Mouse (Mus musculus): Measurements from ENCODE around the gene Gpr152. TPM values are rescaled to one million over a fixed set of nuclear protein-coding genes. Genes with fewer than 3 reads are reported as not detected.

Gpr152 gene
- polyA plus RNA-seq, 1 experiment from 2014 or later, result 0.05 TPM

DNA sequence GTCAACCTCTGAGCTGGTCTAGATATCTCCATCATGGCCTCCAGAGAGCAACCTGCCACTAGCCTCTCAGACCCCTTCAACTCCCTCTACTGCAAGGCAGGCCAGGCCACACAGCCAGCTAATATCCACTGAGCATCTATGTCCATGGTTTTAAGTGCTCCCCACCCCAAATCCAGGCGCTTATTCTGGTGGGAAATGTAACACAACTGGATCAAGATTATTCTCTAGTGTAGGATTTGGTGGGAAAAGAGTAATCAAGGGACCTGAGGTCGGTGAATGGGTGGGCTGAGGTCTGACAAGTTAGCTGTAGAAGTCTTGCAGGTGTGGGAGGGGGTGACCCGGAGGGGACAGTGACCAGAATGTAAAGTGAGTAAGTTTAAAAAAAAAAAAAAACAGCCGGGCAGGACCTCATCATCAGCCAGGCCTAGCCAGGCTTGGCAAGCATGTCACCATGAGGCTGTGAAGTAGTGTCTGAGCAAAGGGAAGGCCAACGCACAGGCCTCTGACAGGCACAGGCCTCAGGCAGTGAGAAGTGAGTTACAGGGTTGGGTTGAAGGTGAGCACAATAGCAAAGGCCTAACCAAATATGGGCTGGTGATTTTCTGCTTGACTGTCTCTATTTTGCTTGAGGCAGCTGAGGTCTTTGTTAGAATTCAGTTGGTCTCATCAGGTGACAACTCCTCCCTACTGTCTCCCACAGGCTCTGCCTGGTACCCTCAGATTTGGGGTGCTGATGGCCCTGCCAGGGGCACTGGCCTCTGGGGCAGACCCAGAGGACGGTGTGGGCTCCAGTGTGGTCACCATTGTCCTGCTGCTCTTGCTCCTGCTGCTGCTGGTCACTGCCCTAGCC is 15.9 kb downstream of the Gpr152 start:
- 68% methylated on average over 6 of the region's 6 CpGs for WGBS
- no peaks in the 10 kb centered on the region for H3K9me3 ChIP-seq (replicated peaks)
- peak overlapping the region; percentile 60 for H3K27ac ChIP-seq
- H3K27me3 ChIP-seq, result no peaks in the 10 kb centered on the region
- no peak overlapping the region for H3K4me3 ChIP-seq
- no peak overlapping the region for H3K9ac ChIP-seq
- peaks cover 71% of the 10 kb centered on the region for H3K36me3 ChIP-seq
- no peak overlapping the region for H3K4me2 ChIP-seq (replicated peaks)
- ATAC-seq (ENCODE audit: low FRiP score), result no peak
- peaks cover 5% of the 10 kb centered on the region; the same call in 1 of the 2 replicates for H3K4me1 ChIP-seq

GRCm38 (mm10) chr19:4156073-4156579 is 16.5 kb downstream of the Gpr152 start:
- Histone ChIP-seq H3K4me1 (peaks cover 3% of the 10 kb centered on the region; the same call in 1 of the 2 replicates), H3K4me2 (replicated peaks) (no peak overlapping the region), H3K9ac (no peak overlapping the region), H3K27me3 (no peaks in the 10 kb centered on the region), H3K4me3 (no peak overlapping the region), H3K27ac (peak overlapping the region; percentile 60), H3K9me3 (replicated peaks) (no peaks in the 10 kb centered on the region), H3K36me3 (peaks cover 71% of the 10 kb centered on the region)
- ATAC-seq (ENCODE audit: low FRiP score), result no peak
- 69% methylated on average over 20 of the region's 20 CpGs for whole genome bisulfite sequencing

GRCm38 (mm10) chr19:4156771-4157170 is 17.2 kb downstream of the Gpr152 start:
- no peak overlapping the region for H3K27ac ChIP-seq
- H3K36me3 ChIP-seq, result peaks cover 71% of the 10 kb centered on the region
- WGBS, result 87% methylated on average over 12 of the region's 12 CpGs
- no peaks in the 10 kb centered on the region for H3K9me3 ChIP-seq (replicated peaks)
- H3K4me3 ChIP-seq, result no peak overlapping the region
- no peaks in the 10 kb centered on the region for H3K27me3 ChIP-seq
- H3K4me1 ChIP-seq, result peaks cover 3% of the 10 kb centered on the region; the same call in 1 of the 2 replicates
- no peak overlapping the region for H3K4me2 ChIP-seq (replicated peaks)
- no peak overlapping the region for H3K9ac ChIP-seq
- no peak for ATAC-seq (ENCODE audit: low FRiP score)

DNA sequence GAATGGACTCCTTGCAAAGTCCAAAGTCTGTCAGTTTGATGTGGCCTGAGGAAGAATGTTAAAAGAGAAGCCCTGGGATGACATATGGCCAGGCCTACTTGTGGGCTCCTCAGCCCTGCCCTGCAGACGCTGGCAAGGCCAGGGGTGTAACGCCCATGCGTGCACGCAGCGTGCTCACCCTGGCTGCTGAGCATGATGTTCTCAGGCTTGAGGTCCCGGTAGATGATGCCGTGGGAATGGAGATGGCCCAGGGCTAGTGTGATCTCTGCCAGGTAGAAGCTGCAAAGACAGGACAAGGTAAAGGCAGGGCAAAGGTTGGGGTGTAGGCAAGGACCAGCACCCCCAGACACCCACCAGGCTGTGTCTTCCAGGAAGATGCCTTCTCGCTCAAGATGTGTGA is 19.5 kb downstream of the Gpr152 start:
- H3K27ac ChIP-seq, result no peak overlapping the region
- no peak overlapping the region for H3K4me3 ChIP-seq
- no peaks in the 10 kb centered on the region for H3K27me3 ChIP-seq
- no peak for ATAC-seq (ENCODE audit: low FRiP score)
- 97% methylated on average over 8 of the region's 8 CpGs for WGBS
- peaks cover 13% of the 10 kb centered on the region for H3K4me1 ChIP-seq
- no peak overlapping the region for H3K9ac ChIP-seq
- peaks cover 60% of the 10 kb centered on the region for H3K36me3 ChIP-seq
- no peaks in the 10 kb centered on the region for H3K9me3 ChIP-seq (replicated peaks)
- H3K4me2 ChIP-seq (replicated peaks), result no peak overlapping the region

GRCm38 (mm10) chr19:4162646-4163542 is 23.3 kb downstream of the Gpr152 start, which contains the start of gene Rps6kb2:
Rps6kb2 (minus strand) TSS chr19:4163354.
- peak within 1 kb of the TSS; percentile 79 for H3K27ac ChIP-seq
- ATAC-seq (ENCODE audit: low FRiP score), result peak; percentile 90
- H3K9me3 ChIP-seq (replicated peaks), result no peaks in the 10 kb centered on the region
- 6% methylated on average over 42 of the region's 42 CpGs for WGBS
- peaks cover 35% of the 10 kb centered on the region for H3K36me3 ChIP-seq
- peak within 1 kb of the TSS; percentile 83 for H3K9ac ChIP-seq
- peak within 1 kb of the TSS; percentile 59 for H3K4me3 ChIP-seq
- peaks cover 10% of the 10 kb centered on the region for H3K4me1 ChIP-seq
- no peaks in the 10 kb centered on the region for H3K27me3 ChIP-seq
- peak within 1 kb of the TSS; percentile 85 for H3K4me2 ChIP-seq (replicated peaks)

DNA sequence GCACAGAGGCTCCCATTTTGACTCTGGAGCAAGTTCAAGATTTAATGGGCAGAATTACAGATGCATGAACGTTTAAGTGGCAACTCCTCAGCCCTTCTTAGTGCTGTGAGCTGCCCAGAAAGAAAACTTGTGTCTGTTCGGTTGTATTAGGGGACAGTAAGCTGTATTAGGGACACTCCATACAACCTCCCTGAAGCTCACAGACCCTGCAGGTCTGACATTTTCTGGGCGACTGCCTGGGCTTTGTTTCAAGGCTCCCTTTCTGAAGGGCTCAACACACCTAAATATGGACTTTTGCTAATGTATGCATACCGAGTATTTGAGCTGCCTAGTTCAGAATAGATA is 23.9 kb downstream of the Gpr152 start:
- Histone ChIP-seq H3K36me3 (peaks cover 29% of the 10 kb centered on the region), H3K9ac (peak overlapping the region; percentile 61), H3K9me3 (replicated peaks) (no peaks in the 10 kb centered on the region), H3K4me1 (peaks cover 10% of the 10 kb centered on the region), H3K27me3 (no peaks in the 10 kb centered on the region), H3K4me2 (replicated peaks) (peak overlapping the region; percentile 85), H3K27ac (peak overlapping the region; percentile 79), H3K4me3 (peak overlapping the region; percentile 59)
- WGBS, result 37% methylated on average over 4 of the region's 4 CpGs
- ATAC-seq (ENCODE audit: low FRiP score), result peak; percentile 28

- H3K9ac ChIP-seq, result no peak overlapping the region
- WGBS, result 87% methylated on average over 3 of the region's 3 CpGs
- no peaks in the 10 kb centered on the region for H3K27me3 ChIP-seq
- H3K9me3 ChIP-seq (replicated peaks), result no peaks in the 10 kb centered on the region
- ATAC-seq (ENCODE audit: low FRiP score), result no peak
- H3K4me3 ChIP-seq, result no peak overlapping the region
- no peak overlapping the region; the same call in 1 of the 2 replicates for H3K4me2 ChIP-seq (replicated peaks)
- H3K4me1 ChIP-seq, result peaks cover 10% of the 10 kb centered on the region
- H3K36me3 ChIP-seq, result peaks cover 23% of the 10 kb centered on the region
- H3K27ac ChIP-seq, result 0 out of 2 replicates have a peak overlapping the region, but pooled peaks have one; percentile 79
Measured at GRCm38 (mm10) chr19:4164100-4164499, 24.5 kb downstream of the Gpr152 start.

DNA sequence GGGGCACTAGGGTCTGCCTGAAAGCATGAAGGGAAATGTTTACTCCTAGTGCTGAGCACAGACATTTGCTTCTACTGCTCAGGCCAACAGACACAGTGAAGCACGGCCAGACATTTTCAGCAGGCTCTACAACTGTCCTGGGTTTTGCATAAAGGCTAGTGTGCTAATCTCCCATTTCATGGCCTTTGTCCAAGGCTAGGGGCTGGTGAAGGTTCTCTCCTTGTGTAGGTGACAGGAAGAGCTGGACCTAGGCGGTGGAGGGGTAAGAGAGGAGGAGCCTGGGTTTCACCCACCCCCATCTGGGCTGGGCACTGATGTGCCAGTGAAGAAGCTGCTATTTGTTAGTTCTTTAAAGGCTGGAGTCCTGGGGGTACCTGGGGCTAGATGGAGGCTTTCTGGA is 25.1 kb downstream of the Gpr152 start:
- Histone ChIP-seq H3K9ac (no peak overlapping the region), H3K4me2 (replicated peaks) (no peak overlapping the region), H3K27me3 (no peaks in the 10 kb centered on the region), H3K4me1 (peaks cover 11% of the 10 kb centered on the region), H3K9me3 (replicated peaks) (no peaks in the 10 kb centered on the region), H3K36me3 (peaks cover 17% of the 10 kb centered on the region), H3K27ac (no peak overlapping the region), H3K4me3 (no peak overlapping the region)
- 64% methylated on average over 2 of the region's 2 CpGs for WGBS
- ATAC-seq (ENCODE audit: low FRiP score), result no peak

DNA sequence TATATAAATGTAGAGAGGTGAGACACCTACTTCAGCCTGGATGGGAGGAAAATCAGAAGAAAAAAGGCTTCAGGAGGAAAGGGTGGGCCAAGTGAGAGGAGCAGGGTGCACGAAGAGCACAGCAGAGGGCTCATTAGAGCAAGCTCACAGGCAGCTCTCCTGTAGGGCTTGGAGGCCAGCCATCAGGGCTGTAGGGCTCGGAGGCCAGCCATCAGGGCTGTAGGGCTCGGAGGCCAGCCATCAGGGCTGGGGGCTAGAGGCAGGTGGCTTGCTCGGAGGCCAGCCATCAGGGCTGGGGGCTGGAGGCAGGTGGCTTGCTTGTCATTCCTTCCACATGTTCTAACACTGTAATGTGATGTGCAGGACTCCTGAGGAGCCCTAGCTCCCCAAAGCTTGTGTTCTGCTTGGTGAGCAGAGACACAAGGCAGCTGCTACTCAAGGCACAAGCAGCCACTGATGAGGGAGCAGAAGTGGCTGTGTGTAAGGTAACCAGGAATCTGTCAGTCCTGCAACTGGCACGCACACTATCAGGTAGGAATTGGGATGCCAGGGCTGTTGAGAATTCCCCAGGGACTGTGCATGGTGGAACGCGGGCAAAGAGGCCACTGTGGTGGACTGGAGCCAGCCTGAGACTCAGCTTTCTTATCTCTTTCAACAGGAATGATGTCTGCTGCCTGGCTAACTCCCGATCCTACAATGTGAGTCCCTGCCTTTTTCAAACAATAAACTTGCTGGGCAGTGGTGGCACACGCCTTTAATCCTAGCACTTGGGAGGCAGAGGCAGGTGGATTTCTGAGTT is 27.3 kb downstream of the Gpr152 start:
- peaks cover 26% of the 10 kb centered on the region for H3K4me1 ChIP-seq
- ATAC-seq (ENCODE audit: low FRiP score), result no peak
- H3K4me3 ChIP-seq, result no peak overlapping the region
- 88% methylated on average over 9 of the region's 9 CpGs for WGBS
- H3K4me2 ChIP-seq (replicated peaks), result no peak overlapping the region
- H3K9ac ChIP-seq, result peak overlapping the region; percentile 29; the same call in 1 of the 2 replicates
- H3K9me3 ChIP-seq (replicated peaks), result no peaks in the 10 kb centered on the region
- H3K27me3 ChIP-seq, result no peaks in the 10 kb centered on the region
- no peak overlapping the region for H3K27ac ChIP-seq
- H3K36me3 ChIP-seq, result no peaks in the 10 kb centered on the region; the same call in 1 of the 2 replicates

- peak overlapping the region; percentile 41 for H3K4me3 ChIP-seq
- H3K4me1 ChIP-seq, result peaks cover 16% of the 10 kb centered on the region
- no peaks in the 10 kb centered on the region for H3K36me3 ChIP-seq
- no peaks in the 10 kb centered on the region for H3K9me3 ChIP-seq (replicated peaks)
- H3K27ac ChIP-seq, result peak overlapping the region; percentile 88
- peak; percentile 93 for ATAC-seq (ENCODE audit: low FRiP score)
- under 1% methylated on average over 42 of the region's 43 CpGs for WGBS
- H3K9ac ChIP-seq, result peak overlapping the region; percentile 78
- H3K27me3 ChIP-seq, result no peaks in the 10 kb centered on the region
- H3K4me2 ChIP-seq (replicated peaks), result peak overlapping the region; percentile 76
Measured at GRCm38 (mm10) chr19:4169378-4169784, 29.8 kb downstream of the Gpr152 start.

- Histone ChIP-seq H3K9ac (peak overlapping the region; percentile 78), H3K36me3 (no peaks in the 10 kb centered on the region), H3K9me3 (replicated peaks) (no peaks in the 10 kb centered on the region), H3K4me3 (peak overlapping the region; percentile 41), H3K27ac (peak overlapping the region; percentile 88), H3K27me3 (no peaks in the 10 kb centered on the region; the same call in 1 of the 2 replicates), H3K4me2 (replicated peaks) (peak overlapping the region; percentile 76), H3K4me1 (peaks cover 18% of the 10 kb centered on the region)
- WGBS, result 7% methylated on average over 27 of the region's 27 CpGs
- peak; percentile 71 for ATAC-seq (ENCODE audit: low FRiP score)
Measured at GRCm38 (mm10) chr19:4169810-4170209, 30.2 kb downstream of the Gpr152 start.
